Mouse (Mus musculus) ES-Bruce4 (cell line): ENCODE measurements around the gene Calr4.

Experiments
- EP300 ChIP-seq: IDR thresholded peaks from 2 replicates; pipeline ENCODE4 v1.6.1; 2011; ENCODE audit warnings: low read depth, low read length; ENCODE audit not compliant: insufficient read depth
- POLR2A ChIP-seq: IDR thresholded peaks from one replicate; pipeline ENCODE4 v1.8.1; 2011; ENCODE audit warnings: low read length; ENCODE audit not compliant: insufficient read depth

DNA sequence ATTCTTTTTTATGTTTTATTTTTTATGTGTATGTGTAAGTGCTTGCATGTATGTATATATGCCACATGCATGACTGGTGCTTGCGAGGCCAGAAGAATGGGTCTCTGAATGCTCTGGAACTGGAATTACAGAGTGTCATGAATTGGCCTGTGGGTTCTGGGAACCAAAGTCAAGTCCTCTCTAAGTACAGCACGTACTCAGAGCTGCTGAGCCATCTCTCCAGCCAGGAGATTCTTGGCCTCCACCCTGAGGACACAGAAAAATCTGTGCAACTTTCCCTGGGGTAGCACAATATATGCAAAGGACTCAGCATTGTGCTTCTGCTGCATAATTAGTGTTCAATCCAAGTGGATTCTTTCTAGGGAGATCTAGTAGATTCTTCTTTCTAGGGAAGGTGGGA lies 24.0 kb upstream of the Calr4 start:
- TF ChIP-seq EP300 (no peak), POLR2A (no peak)
